ENCODE assay signal across 8 mouse cellular contexts in the genomic region with DNA sequence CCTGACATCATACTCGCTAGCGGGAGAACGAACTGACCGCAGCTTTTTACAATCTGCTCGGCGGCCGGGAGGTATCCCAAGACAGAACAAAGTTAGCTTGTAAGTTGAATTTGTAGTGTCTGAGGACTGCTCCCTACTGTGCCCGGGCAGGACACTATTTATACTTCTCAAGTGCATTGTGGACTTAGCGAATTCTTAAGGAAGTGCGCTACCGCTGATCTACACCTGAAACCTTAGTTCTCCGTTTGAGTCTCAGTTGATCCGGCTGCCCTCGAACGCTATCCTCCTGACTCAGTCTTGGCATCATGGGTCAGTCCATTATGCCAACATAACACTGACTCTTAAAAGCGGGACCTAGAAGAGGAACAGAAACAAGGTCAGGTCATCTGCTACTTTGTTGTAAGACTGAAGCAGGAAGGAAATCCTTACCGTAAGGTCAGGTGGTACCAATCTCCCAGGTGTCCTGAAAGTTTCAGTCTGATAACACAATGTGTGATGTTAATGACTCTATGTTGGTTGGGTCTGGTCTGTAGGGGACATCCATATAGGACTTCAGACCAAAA. TPM values are rescaled to one million over a fixed set of nuclear protein-coding genes. Genes with fewer than 3 reads are reported as not detected.
DNase-seq lines count a peak whose midpoint lies in the region; ATAC-seq and TF ChIP-seq lines count a peak whose summit lies in the region.

No protein-coding gene starts in this region.

- peak overlapping the region; percentile 83 for H3K4me2 ChIP-seq in limb, embryonic 13.5 days (replicated peaks)
- peak overlapping the region; percentile 87 for H3K4me2 ChIP-seq in neural tube, embryonic 14.5 days (ENCODE audit: low read depth, low read length)

- peak overlapping the region; percentile 24 for H3K27ac ChIP-seq in liver, adult 2 months (replicated peaks; ENCODE audit: insufficient read depth, low read depth, low read length)
- peak overlapping the region; percentile 12; the same call in 1 of the 2 replicates for H3K27ac ChIP-seq in embryonic fibroblast, embryonic 13.5 days (ENCODE audit: insufficient read depth, low read length)
- H3K27ac ChIP-seq in limb, embryonic 13.5 days: no peak overlapping the region
- H3K27ac ChIP-seq in neural tube, embryonic 14.5 days (ENCODE audit: low read depth, low read length): 0 out of 2 replicates have a peak overlapping the region, but pooled peaks have one; percentile 28

- no peak for ATAC-seq in limb, embryonic 13.5 days (ENCODE audit: low FRiP score, low read depth)
- peak; percentile 19; the same call in 1 of the 2 replicates for ATAC-seq in neural tube, embryonic 14.5 days (ENCODE audit: low read depth)

- peak; percentile 35 for DNase-seq in liver, adult 2 months (ENCODE audit: extremely low read depth, low read depth, low spot score)
- DNase-seq in liver: no peak
- no peak for DNase-seq in gastrocnemius, adult 18-20 months (ENCODE audit: low spot score)
- no peak for DNase-seq in cerebellum, adult 11 months
- no peak for DNase-seq in spleen, postnatal 10 days (ENCODE audit: low spot score in 2 of 2)

- peak overlapping the region; percentile 61 for H3K4me3 ChIP-seq in liver, adult 2 months (ENCODE audit: insufficient read depth, low read depth, low read length)
- peak overlapping the region; percentile 66 for H3K4me3 ChIP-seq in embryonic fibroblast, embryonic 13.5 days (ENCODE audit: insufficient read depth, low read length)
- H3K4me3 ChIP-seq in limb, embryonic 13.5 days: peak overlapping the region; percentile 59
- H3K4me3 ChIP-seq in neural tube, embryonic 14.5 days (ENCODE audit: low read depth, low read length): peak overlapping the region; percentile 56

- TF ChIP-seq CTCF in liver, adult 2 months (IDR thresholded peaks at IDR 0.05; ENCODE audit: low read depth, low read length): no peak
- TF ChIP-seq CTCF in embryonic fibroblast, embryonic 13.5 days (IDR thresholded peaks at IDR 0.05; ENCODE audit: borderline replicate concordance, insufficient read depth, low read length): no peak

- H3K4me1 ChIP-seq in liver, adult 2 months (ENCODE audit: control insufficient read depth, insufficient read depth, low read length): peaks cover 9% of the 10 kb centered on the region
- H3K4me1 ChIP-seq in embryonic fibroblast, embryonic 13.5 days (ENCODE audit: control insufficient read depth, insufficient read depth, low read length): peaks cover 3% of the 10 kb centered on the region; the same call in 1 of the 2 replicates
- H3K4me1 ChIP-seq in limb, embryonic 13.5 days: peaks cover 12% of the 10 kb centered on the region
- peaks cover 11% of the 10 kb centered on the region; the same call in 1 of the 2 replicates for H3K4me1 ChIP-seq in neural tube, embryonic 14.5 days (ENCODE audit: control insufficient read depth, insufficient read depth, low read length)

- H3K36me3 ChIP-seq in liver, adult 2 months (ENCODE audit: control insufficient read depth, insufficient read depth, low read length): no peaks in the 10 kb centered on the region; the same call in 1 of the 2 replicates
- peaks cover 6% of the 10 kb centered on the region for H3K36me3 ChIP-seq in limb, embryonic 13.5 days
- no peaks in the 10 kb centered on the region for H3K36me3 ChIP-seq in neural tube, embryonic 14.5 days (ENCODE audit: control insufficient read depth, insufficient read depth, low read length)

- no peaks in the 10 kb centered on the region for H3K9me3 ChIP-seq in limb, embryonic 13.5 days
- H3K9me3 ChIP-seq in neural tube, embryonic 14.5 days (ENCODE audit: control insufficient read depth, low read length): no peaks in the 10 kb centered on the region

- H3K79me2 ChIP-seq in liver, adult 2 months (ENCODE audit: control insufficient read depth, insufficient read depth, low read length): no peaks in the 10 kb centered on the region

- 2% methylated on average over 17 of the region's 17 CpGs for WGBS in liver, adult 2 months
- 5% methylated on average over 17 of the region's 17 CpGs for WGBS in limb, embryonic 13.5 days
- WGBS in neural tube, embryonic 14.5 days: 6% methylated on average over 17 of the region's 17 CpGs

- H3K27me3 ChIP-seq in liver, adult 2 months (ENCODE audit: control insufficient read depth, insufficient read depth, low read length): no peaks in the 10 kb centered on the region
- peaks cover 5% of the 10 kb centered on the region; the same call in 1 of the 2 replicates for H3K27me3 ChIP-seq in limb, embryonic 13.5 days
- H3K27me3 ChIP-seq in neural tube, embryonic 14.5 days (ENCODE audit: control insufficient read depth, insufficient read depth, low read length): no peaks in the 10 kb centered on the region

- peak overlapping the region; percentile 49 for H3K9ac ChIP-seq in liver, adult 2 months (ENCODE audit: low read depth, low read length)
- peak overlapping the region; percentile 74 for H3K9ac ChIP-seq in limb, embryonic 13.5 days
- peak overlapping the region; percentile 53 for H3K9ac ChIP-seq in neural tube, embryonic 14.5 days (replicated peaks; ENCODE audit: low read depth, low read length)

- no peak for TF ChIP-seq POLR2A in liver, adult 2 months (IDR thresholded peaks at IDR 0.05; ENCODE audit: extremely low read depth, insufficient read depth, low read length)
- no peak for TF ChIP-seq POLR2A in embryonic fibroblast, embryonic 13.5 days (IDR thresholded peaks at IDR 0.05; ENCODE audit: low read depth, low read length)

RNA-seq across cellular contexts. Expression of gene Acox3, which starts 0.5 kb away (rescaled TPM):
- total RNA-seq in liver, adult 2 months (2014; rRNA removed): 22.6 and 24.1 TPM in 2 replicates
- polyA plus RNA-seq in liver, adult 2 months (2012; rRNA removed): 18.0 and 22.9 TPM in 2 replicates
- 22.4 and 24.9 TPM in 2 replicates for polyA plus RNA-seq in embryonic fibroblast, embryonic 13.5 days (2011; ENCODE audit: insufficient read length, low read depth, missing spikeins)
- 11.3 and 12.2 TPM in 2 replicates for polyA plus RNA-seq in limb, embryonic 13.5 days (2015; fragmentation: Nextera tagmentation; extraction: Ambion mirVana)
- polyA plus RNA-seq in neural tube, embryonic 14.5 days (2014; fragmentation: Nextera tagmentation; extraction: Ambion mirVana): 16.1 and 18.5 TPM in 2 replicates
- total RNA-seq in gastrocnemius, adult 18-20 months (2021): 10 to 100 TPM; 17.3 to 18.2 TPM

RNA-seq across cellular contexts. Expression of gene Trmt44, which starts 8.4 kb away (rescaled TPM):
- total RNA-seq in liver, adult 2 months (2014; rRNA removed): 2.1 and 3.2 TPM in 2 replicates
- polyA plus RNA-seq in liver, adult 2 months (2012; rRNA removed): 2.2 and 2.6 TPM in 2 replicates
- polyA plus RNA-seq in embryonic fibroblast, embryonic 13.5 days (2011; ENCODE audit: insufficient read length, low read depth, missing spikeins): 5.5 and 5.6 TPM in 2 replicates
- polyA plus RNA-seq in limb, embryonic 13.5 days (2015; fragmentation: Nextera tagmentation; extraction: Ambion mirVana): 7.7 and 9.0 TPM in 2 replicates
- polyA plus RNA-seq in neural tube, embryonic 14.5 days (2014; fragmentation: Nextera tagmentation; extraction: Ambion mirVana): 6.9 and 7.8 TPM in 2 replicates
- total RNA-seq in gastrocnemius, adult 18-20 months (2021): 1 to 10 TPM; 1.7 TPM

RNA-seq across cellular contexts. Expression of gene Cpz, which starts 57.8 kb away (rescaled TPM):
- 0.54 and 0.55 TPM in 2 replicates for total RNA-seq in liver, adult 2 months (2014; rRNA removed)
- 1.2 and 1.6 TPM in 2 replicates for polyA plus RNA-seq in liver, adult 2 months (2012; rRNA removed)
- polyA plus RNA-seq in embryonic fibroblast, embryonic 13.5 days (2011; ENCODE audit: insufficient read length, low read depth, missing spikeins): 3.4 and 7.8 TPM in 2 replicates
- polyA plus RNA-seq in limb, embryonic 13.5 days (2015; fragmentation: Nextera tagmentation; extraction: Ambion mirVana): 1.6 and 2.1 TPM in 2 replicates
- 2.5 TPM in 1 of 2 replicates, not detected in the other for polyA plus RNA-seq in neural tube, embryonic 14.5 days (2014; fragmentation: Nextera tagmentation; extraction: Ambion mirVana)
- total RNA-seq in gastrocnemius, adult 18-20 months (2021): under 1 TPM in 1 of 2 experiments, not detected in 1; 0.12 TPM
